Mouse (Mus musculus) CH12.LX (cell line): ENCODE measurements around the gene Smchd1. TPM values are rescaled to one million over a fixed set of nuclear protein-coding genes. Genes with fewer than 3 reads are reported as not detected.

Experiments
- DNase-seq: peaks from one replicate; pipeline ENCODE4 v3.0.0-alpha.2; 2013; ENCODE audit errors: extremely low read depth
- H3K27ac ChIP-seq: 2 replicates; pipeline ENCODE4 v1.5.1; 2012; ENCODE audit warnings: low read depth, mild to moderate bottlenecking, control low read depth, moderate library complexity; ENCODE audit not compliant: insufficient read depth
- H3K27me3 ChIP-seq: replicated peaks from 2 replicates; pipeline ENCODE3; 2012; ENCODE audit warnings: inconsistent platforms
- H3K36me3 ChIP-seq, 2 experiments: replicated peaks in 1 of 2; 2 replicates each; pipeline versions ENCODE3 to v1.6.1; 2012; ENCODE audit warnings: inconsistent platforms in 1 of 2, low read length in 1 of 2, mild to moderate bottlenecking in 1 of 2, mixed read lengths in 1 of 2, moderate library complexity in 1 of 2; ENCODE audit not compliant: control insufficient read depth in 1 of 2, insufficient read depth in 1 of 2
- H3K4me1 ChIP-seq, 2 experiments: 2 replicates each; pipeline ENCODE4 v1.6.1; 2012; ENCODE audit warnings: inconsistent platforms in 1 of 2, moderate library complexity in 1 of 2; ENCODE audit not compliant: insufficient read depth in 2 of 2, control insufficient read depth in 1 of 2
- H3K4me2 ChIP-seq: 2 replicates; pipeline ENCODE4 v1.6.1; 2012; ENCODE audit warnings: low read depth, mild to moderate bottlenecking, control low read depth; ENCODE audit not compliant: poor library complexity, insufficient read depth, severe bottlenecking
- H3K4me3 ChIP-seq, 3 experiments: fragments of 150-350 bp in 1 of 3; sonication (generic) in 1 of 3; replicated peaks in 1 of 3; 2 replicates each; pipeline versions ENCODE3 to v1.5.1; 2011 to 2012; ENCODE audit warnings: low read depth in 2 of 3, low read length in 2 of 3, mild to moderate bottlenecking in 2 of 3, moderate library complexity in 2 of 3, control low read depth in 1 of 3, improper control_type of control experiment in 1 of 3, inconsistent platforms in 1 of 3, mixed read lengths in 1 of 3; ENCODE audit not compliant: poor library complexity in 1 of 3
- H3K79me2 ChIP-seq: replicated peaks from 2 replicates; pipeline ENCODE4 v1.6.1; 2012; ENCODE audit warnings: mild to moderate bottlenecking, moderate library complexity; ENCODE audit not compliant: control insufficient read depth, poor library complexity, insufficient read depth, severe bottlenecking; ENCODE audit errors: extremely low read depth
- H3K9ac ChIP-seq: 2 replicates; pipeline ENCODE4 v1.6.1; 2012; ENCODE audit warnings: low read depth, mild to moderate bottlenecking, control low read depth, moderate library complexity; ENCODE audit not compliant: insufficient read depth
- H3K9me3 ChIP-seq: replicated peaks from 2 replicates; pipeline ENCODE3; 2012; ENCODE audit warnings: low read length, inconsistent platforms, mixed read lengths
- CHD1 ChIP-seq: IDR thresholded peaks from 2 replicates; pipeline ENCODE4 v1.6.1; 2012; ENCODE audit warnings: low read depth, low read length, improper control_type of control experiment, inconsistent platforms
- CHD2 ChIP-seq: IDR thresholded peaks from 2 replicates; pipeline ENCODE4 v1.6.1; 2011; ENCODE audit warnings: low read length, improper control_type of control experiment
- CTCF ChIP-seq, 2 experiments: IDR thresholded peaks in 1 of 2; conservative IDR thresholded peaks in 1 of 2; 2 replicates each; pipeline ENCODE4 v1.5.1; 2011 to 2012; ENCODE audit warnings: low read depth in 2 of 2, low read length in 2 of 2, improper control_type of control experiment in 1 of 2, inconsistent platforms in 1 of 2, mild to moderate bottlenecking in 1 of 2, moderate library complexity in 1 of 2
- E2F4 ChIP-seq: IDR thresholded peaks from 2 replicates; pipeline ENCODE4 v1.6.1; 2011; ENCODE audit warnings: low read depth, low read length, improper control_type of control experiment; ENCODE audit not compliant: insufficient replicate concordance
- ELF1 ChIP-seq: IDR thresholded peaks from 2 replicates; pipeline ENCODE4 v1.6.1; 2014; ENCODE audit warnings: low read depth, mild to moderate bottlenecking, inconsistent platforms, low read length, improper control_type of control experiment
- ETS1 ChIP-seq: conservative IDR thresholded peaks from 2 replicates; pipeline ENCODE4 v1.6.1; 2012; ENCODE audit warnings: low read depth, mild to moderate bottlenecking, inconsistent platforms, low read length, improper control_type of control experiment, moderate library complexity
- GABPA ChIP-seq: IDR thresholded peaks from 2 replicates; pipeline ENCODE4 v1.6.1; 2012; ENCODE audit warnings: low read depth, low read length, improper control_type of control experiment, inconsistent platforms; ENCODE audit not compliant: insufficient replicate concordance
- HCFC1 ChIP-seq: IDR thresholded peaks from 2 replicates; pipeline ENCODE4 v1.6.1; 2012; ENCODE audit warnings: low read depth, mild to moderate bottlenecking, inconsistent platforms, low read length, improper control_type of control experiment
- IRF4 ChIP-seq: IDR thresholded peaks from 2 replicates; pipeline ENCODE4 v1.6.1; 2014; ENCODE audit warnings: low read depth, mild to moderate bottlenecking, inconsistent platforms, low read length, improper control_type of control experiment
- KAT2A ChIP-seq: IDR thresholded peaks from 2 replicates; pipeline ENCODE4 v1.6.1; 2012; ENCODE audit warnings: low read length, improper control_type of control experiment, inconsistent platforms; ENCODE audit not compliant: insufficient replicate concordance
- MAFK ChIP-seq: IDR thresholded peaks from 2 replicates; pipeline ENCODE4 v1.6.1; 2011; ENCODE audit warnings: low read length, improper control_type of control experiment; ENCODE audit not compliant: insufficient replicate concordance
- MAX ChIP-seq: IDR thresholded peaks from 2 replicates; pipeline ENCODE4 v1.6.1; 2011; ENCODE audit warnings: low read length, improper control_type of control experiment
- MAZ ChIP-seq: IDR thresholded peaks from 2 replicates; pipeline ENCODE4 v1.6.1; 2012; ENCODE audit warnings: low read depth, mild to moderate bottlenecking, inconsistent platforms, low read length, improper control_type of control experiment, moderate library complexity
- MEF2A ChIP-seq: IDR thresholded peaks from 2 replicates; pipeline ENCODE4 v1.6.1; 2014; ENCODE audit warnings: low read depth, mild to moderate bottlenecking, inconsistent platforms, low read length, improper control_type of control experiment, borderline replicate concordance
- MYC ChIP-seq: IDR thresholded peaks from 2 replicates; pipeline ENCODE4 v1.6.1; 2011; ENCODE audit warnings: low read depth, mild to moderate bottlenecking, improper control_type of control experiment, low read length
- NELFE ChIP-seq: IDR thresholded peaks from 2 replicates; pipeline ENCODE4 v1.6.1; 2011; ENCODE audit warnings: low read depth, low read length, improper control_type of control experiment
- NRF1 ChIP-seq: IDR thresholded peaks from 2 replicates; pipeline ENCODE4 v1.6.1; 2014; ENCODE audit warnings: low read depth, mild to moderate bottlenecking, inconsistent platforms, low read length, improper control_type of control experiment, moderate library complexity
- PAX5 ChIP-seq: IDR thresholded peaks from 2 replicates; pipeline ENCODE4 v1.6.1; 2012; ENCODE audit warnings: low read length, inconsistent platforms, mixed read lengths
- POLR2AphosphoS2 ChIP-seq: IDR thresholded peaks from 2 replicates; pipeline ENCODE4 v1.6.1; 2011; ENCODE audit warnings: low read depth, low read length, improper control_type of control experiment
- RAD21 ChIP-seq: IDR thresholded peaks from 2 replicates; pipeline ENCODE4 v1.6.1; 2011; ENCODE audit warnings: low read depth, mild to moderate bottlenecking, low read length, improper control_type of control experiment, moderate library complexity
- SIN3A ChIP-seq: IDR thresholded peaks from 2 replicates; pipeline ENCODE4 v1.6.1; 2012; ENCODE audit warnings: low read length, improper control_type of control experiment, inconsistent platforms
- TBP ChIP-seq: conservative IDR thresholded peaks from 2 replicates; pipeline ENCODE4 v1.6.1; 2011; ENCODE audit warnings: low read depth, low read length, improper control_type of control experiment
- TCF12 ChIP-seq: IDR thresholded peaks from 2 replicates; pipeline ENCODE4 v1.6.1; 2014; ENCODE audit warnings: low read depth, mild to moderate bottlenecking, inconsistent platforms, low read length, improper control_type of control experiment
- USF1 ChIP-seq: IDR thresholded peaks from 2 replicates; pipeline ENCODE4 v1.6.1; 2014; ENCODE audit warnings: low read depth, mild to moderate bottlenecking, inconsistent platforms, low read length, improper control_type of control experiment
- USF2 ChIP-seq: conservative IDR thresholded peaks from 2 replicates; pipeline ENCODE4 v1.6.1; 2011; ENCODE audit warnings: low read depth, low read length, improper control_type of control experiment
- ZC3H11A ChIP-seq: IDR thresholded peaks from 2 replicates; pipeline ENCODE4 v1.6.1; 2012; ENCODE audit warnings: low read depth, mild to moderate bottlenecking, inconsistent platforms, low read length, improper control_type of control experiment
- ZMIZ1 ChIP-seq: IDR thresholded peaks from 2 replicates; pipeline ENCODE4 v1.6.1; 2012; ENCODE audit warnings: low read depth, mild to moderate bottlenecking, inconsistent platforms, low read length, improper control_type of control experiment
- ZNF384 ChIP-seq: IDR thresholded peaks from 2 replicates; pipeline ENCODE4 v1.6.1; 2012; ENCODE audit warnings: low read depth, low read length, improper control_type of control experiment, inconsistent platforms
- dilution Hi-C: fragments of 300-500 bp; cut with MboI; formaldehyde crosslinking; loops from 2 replicates; pipeline ENCODE4 v1.14.3; 2020; ENCODE audit warnings: low sequenced_read_pairs; ENCODE audit not compliant: extremely low pct_unique_long_range_greater_than_20kb, extremely low pct_ligation_motif_present
- in situ Hi-C: fragments of 300-500 bp; cut with MboI; formaldehyde crosslinking; loops from 3 replicates; pipeline ENCODE4 v1.14.3; 2019; ENCODE audit warnings: low sequenced_read_pairs, low pct_ligation_motif_present, low pct_unique_long_range_greater_than_20kb, mixed read lengths
- polyA plus RNA-seq: library from polyadenylated mRNA; unstranded; fragments of >175 nt; gene quantifications from 2 replicates; pipeline ENCODE4 v1.2.1, GENCODE M21; 2012; ENCODE audit warnings: low read depth; ENCODE audit not compliant: insufficient read length
- total RNA-seq, 2 experiments: library from RNA; depleted of rRNA; stranded (reverse); fragments of 300-350 nt in 1 of 2; fragments of >200 nt in 1 of 2; gene quantifications; 2 replicates each; pipeline ENCODE4 v1.2.3; 2012 to 2014

Gene Smchd1
- total and polyA plus RNA-seq, 3 experiments: 44.4 to 73.9 (median 59.4) TPM

GRCm38 (mm10) chr17:71489703-71490461 lies 14.7 kb upstream of the Smchd1 start:
- Histone ChIP-seq H3K9ac (no peak overlapping the region), H3K79me2 (no peaks in the 10 kb centered on the region), H3K4me1 (peaks cover 0 to 26% of the 10 kb centered on the region in 2 experiments; a peak in 3 of 4 replicates), H3K27ac (no peak overlapping the region), H3K9me3 (peaks cover 16% of the 10 kb centered on the region), H3K4me3 (no peak overlapping the region), H3K27me3 (no peaks in the 10 kb centered on the region)
- dilution Hi-C loops (no loop called here), in situ Hi-C loops (no loop called here)
- TF ChIP-seq E2F4: no peak
- TF ChIP-seq CTCF (conservative IDR thresholded peaks at IDR 0.05 in 1 of 2, IDR thresholded peaks at IDR 0.05 in 1 of 2; ENCODE audit: low read depth in 2 of 2, low read length in 2 of 2): no peak
- no peak for TF ChIP-seq GABPA
- TF ChIP-seq, all 38 proteins: peak for 0
- DNase-seq: peak; percentile 64
- peaks cover 2 to 5% of the 10 kb centered on the region in 2 experiments for H3K36me3 ChIP-seq
- no peak overlapping the region for H3K4me2 ChIP-seq

DNA sequence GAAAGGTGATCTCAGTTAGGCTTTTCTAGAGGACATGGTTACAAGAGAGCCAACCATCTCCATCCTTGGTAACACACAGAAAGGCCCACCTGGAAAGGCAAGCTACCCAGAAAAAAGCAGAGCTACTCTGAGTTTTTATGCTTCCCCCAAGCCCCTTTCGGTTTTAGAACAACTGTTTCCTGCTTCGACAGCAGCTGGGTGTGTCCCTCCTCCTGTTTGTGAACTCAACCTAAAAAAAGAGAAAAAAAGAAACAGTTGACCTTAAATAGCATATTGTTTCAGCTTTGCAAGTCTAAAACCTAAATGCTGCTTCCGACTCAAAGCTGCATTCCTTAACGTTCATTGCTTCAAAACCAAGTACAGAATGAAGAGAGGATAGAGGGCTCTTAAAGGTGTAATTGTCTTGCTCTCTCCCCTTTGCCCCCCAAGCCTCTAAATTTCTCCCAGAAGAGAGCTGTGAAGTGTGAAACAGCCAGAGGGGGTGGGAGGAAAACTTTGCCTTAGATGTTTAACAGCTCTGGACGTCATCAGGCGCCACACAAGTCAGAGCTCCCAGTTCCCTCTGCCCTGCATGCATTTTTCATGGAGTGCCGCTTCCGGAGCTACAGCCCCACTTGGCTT lies 11.2 kb upstream of the Smchd1 start:
- peak overlapping the region; percentile 35 to 57 (median 53) for H3K4me3 ChIP-seq
- peak; percentile 68 for DNase-seq
- H3K9me3 ChIP-seq: peaks cover 16% of the 10 kb centered on the region
- H3K36me3 ChIP-seq: peaks cover 2% of the 10 kb centered on the region in 2 experiments
- in situ Hi-C loops (no loop called here), dilution Hi-C loops (no loop called here)
- H3K79me2 ChIP-seq: no peaks in the 10 kb centered on the region
- peaks cover 0 to 29% of the 10 kb centered on the region in 2 experiments; a peak in 3 of 4 replicates for H3K4me1 ChIP-seq
- no peaks in the 10 kb centered on the region for H3K27me3 ChIP-seq
- H3K9ac ChIP-seq: peak overlapping the region; percentile 35
- peak overlapping the region; percentile 66 for H3K4me2 ChIP-seq
- H3K27ac ChIP-seq: peak overlapping the region; percentile 86
- TF ChIP-seq USF2 (no peak), ETS1 (peak; percentile 66), ZNF384 (peak; percentile 85), NRF1 (no peak), MAFK (no peak), E2F4 (no peak), HCFC1 (no peak), TCF12 (peak; percentile 27; the same call in 1 of the 2 replicates), CHD1 (0 out of 2 replicates have a peak, but pooled peaks have one; percentile 66), MAX (no peak), MAZ (peak; percentile 7; the same call in 1 of the 2 replicates), USF1 (no peak), MEF2A (peak; percentile 83), ZC3H11A (no peak), KAT2A (no peak), NELFE (peak; percentile 53), CHD2 (no peak), SIN3A (peak; percentile 53), ELF1 (no peak; the same call in 1 of the 2 replicates), MYC (no peak), RAD21 (no peak), IRF4 (peak; percentile 39), PAX5 (no peak), TBP (peak; percentile 63; the same call in 1 of the 2 replicates), ZMIZ1 (0 out of 2 replicates have a peak, but pooled peaks have one; percentile 37), POLR2AphosphoS2 (no peak)
